Mouse (Mus musculus): Measurements from ENCODE around the gene Pakap.

DNA sequence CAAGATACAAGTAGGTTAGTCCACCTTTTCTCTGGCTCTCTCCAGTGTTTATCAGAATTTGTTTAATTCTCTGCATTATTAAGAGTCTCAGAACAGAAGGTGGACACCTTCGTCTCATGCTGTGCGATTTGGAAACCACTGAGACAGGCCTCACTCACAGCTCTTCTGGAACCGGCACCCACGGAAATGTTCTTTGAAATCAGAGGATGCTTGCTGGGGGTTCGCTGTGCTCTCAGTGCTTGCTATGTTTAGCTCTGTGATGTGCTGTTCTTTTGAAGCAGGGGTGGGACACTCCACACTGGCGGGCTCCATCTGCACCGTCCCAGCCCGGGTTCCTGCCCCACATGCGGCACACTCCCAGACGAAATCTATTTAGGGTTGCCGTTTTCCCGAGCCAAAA lies 88.4 kb downstream of the Pakap start:
- no peak for TF ChIP-seq CTCF (IDR thresholded peaks at IDR 0.05; ENCODE audit: low read depth, low read length)
- no peak for TF ChIP-seq POLR2A (IDR thresholded peaks at IDR 0.05; ENCODE audit: borderline replicate concordance, low read depth, low read length)

All from bone marrow macrophage, adult 2 months (primary cell).